Mouse (Mus musculus): ENCODE measurements around the gene Hist1h4c. TPM values are rescaled to one million over a fixed set of nuclear protein-coding genes. Genes with fewer than 3 reads are reported as not detected.
"Not testable (repeated sequence)": the region's sequence is repeated elsewhere in the genome, so short reads cannot be mapped to it uniquely, and the experiment has no call there.

Hist1h4c gene
- polyA plus RNA-seq, 1 experiment from 2014 or later = 5.8 TPM

- no peaks in the 10 kb centered on the region for H3K9me3 ChIP-seq
- peaks cover 24% of the 10 kb centered on the region for H3K4me1 ChIP-seq (replicated peaks)
- no peaks in the 10 kb centered on the region for H3K36me3 ChIP-seq
- H3K27me3 ChIP-seq = no peaks in the 10 kb centered on the region
- H3K27ac ChIP-seq = no peak overlapping the region
- no peak overlapping the region for H3K9ac ChIP-seq (replicated peaks)
- H3K4me3 ChIP-seq (replicated peaks) = no peak overlapping the region
- 88% methylated on average over 4 of the region's 4 CpGs for WGBS
- H3K4me2 ChIP-seq (replicated peaks) = no peak overlapping the region
- ATAC-seq = no peak
Measured at GRCm38 (mm10) chr13:23687181-23687580, 11.1 kb downstream of the Hist1h4c start.

- H3K4me2 ChIP-seq (replicated peaks) = peak overlapping the region; percentile 77
- H3K36me3 ChIP-seq = no peaks in the 10 kb centered on the region
- peak overlapping the region; percentile 69 for H3K9ac ChIP-seq (replicated peaks)
- H3K4me3 ChIP-seq (replicated peaks) = peak overlapping the region; percentile 51
- H3K27me3 ChIP-seq = no peaks in the 10 kb centered on the region
- H3K9me3 ChIP-seq = no peaks in the 10 kb centered on the region
- peaks cover 24% of the 10 kb centered on the region for H3K4me1 ChIP-seq (replicated peaks)
- no peak for ATAC-seq
- H3K27ac ChIP-seq = peak overlapping the region; percentile 96
- 43% methylated on average over 4 of the region's 4 CpGs for WGBS
Measured at GRCm38 (mm10) chr13:23685966-23686365, 12.3 kb downstream of the Hist1h4c start.

- no peaks in the 10 kb centered on the region for H3K36me3 ChIP-seq
- H3K4me3 ChIP-seq (replicated peaks) = peak overlapping the region; percentile 51
- WGBS = 8% methylated on average over 15 of the region's 15 CpGs
- H3K4me2 ChIP-seq (replicated peaks) = peak overlapping the region; percentile 77
- peak overlapping the region; percentile 69 for H3K9ac ChIP-seq (replicated peaks)
- no peaks in the 10 kb centered on the region for H3K9me3 ChIP-seq
- no peak for ATAC-seq
- peak overlapping the region; percentile 96 for H3K27ac ChIP-seq
- H3K27me3 ChIP-seq = no peaks in the 10 kb centered on the region
- H3K4me1 ChIP-seq (replicated peaks) = peaks cover 24% of the 10 kb centered on the region
Measured at GRCm38 (mm10) chr13:23685121-23685861, 13.0 kb downstream of the Hist1h4c start.

- H3K9me3 ChIP-seq, H3K36me3 ChIP-seq, H3K27me3 ChIP-seq: not testable (repeated sequence)
- ATAC-seq = peak; percentile 47; the same call in 1 of the 2 replicates
- Histone ChIP-seq H3K4me2 (replicated peaks) (peak overlapping the region; percentile 77), H3K9ac (replicated peaks) (peak overlapping the region; percentile 69), H3K4me1 (replicated peaks) (peaks cover 24% of the 10 kb centered on the region), H3K27ac (peak overlapping the region; percentile 96), H3K4me3 (replicated peaks) (peak overlapping the region; percentile 51)
- WGBS = 0% methylated on average over 19 of the region's 37 CpGs
Measured at GRCm38 (mm10) chr13:23684295-23684945, 13.8 kb downstream of the Hist1h4c start.

GRCm38 (mm10) chr13:23683755-23684281 is 14.4 kb downstream of the Hist1h4c start, which contains the start of the genes Hist1h2ac and Hist1h2bc:
Hist1h2ac (minus strand) TSS chr13:23683948.
Hist1h2bc (plus strand) TSS chr13:23684199.
- Histone ChIP-seq H3K4me3 (replicated peaks) (peak within 1 kb of the TSS; percentile 51), H3K27ac (peak within 1 kb of the TSS; percentile 96), H3K4me2 (replicated peaks) (peak within 1 kb of the TSS; percentile 77), H3K4me1 (replicated peaks) (peaks cover 24% of the 10 kb centered on the region), H3K27me3 (no peaks in the 10 kb centered on the region), H3K9me3 (no peaks in the 10 kb centered on the region), H3K9ac (replicated peaks) (peak within 1 kb of the TSS; percentile 69), H3K36me3 (no peaks in the 10 kb centered on the region)
- WGBS = under 1% methylated on average over 32 of the region's 32 CpGs
- ATAC-seq = peak; percentile 99

- 13% methylated on average over 12 of the region's 30 CpGs for WGBS
- peak overlapping the region; percentile 93 for H3K27ac ChIP-seq
Measured at GRCm38 (mm10) chr13:23682947-23683754, 15.1 kb downstream of the Hist1h4c start.

GRCm38 (mm10) chr13:23682623-23682946 is 15.7 kb downstream of the Hist1h4c start:
- no peak for ATAC-seq
- H3K9me3 ChIP-seq = no peaks in the 10 kb centered on the region
- H3K27me3 ChIP-seq = no peaks in the 10 kb centered on the region
- H3K4me2 ChIP-seq (replicated peaks) = peak overlapping the region; percentile 77
- H3K4me1 ChIP-seq (replicated peaks) = peaks cover 24% of the 10 kb centered on the region
- H3K9ac ChIP-seq (replicated peaks) = peak overlapping the region; percentile 62
- H3K36me3 ChIP-seq = no peaks in the 10 kb centered on the region
- peak overlapping the region; percentile 51 for H3K4me3 ChIP-seq (replicated peaks)
- H3K27ac ChIP-seq = peak overlapping the region; percentile 93; the same call in 1 of the 2 replicates
- WGBS = 65% methylated on average over 1 of the region's 1 CpGs

More at GRCm38 (mm10) chr13:23682947-23683754, 15.1 kb downstream of the Hist1h4c start:
- peaks cover 24% of the 10 kb centered on the region for H3K4me1 ChIP-seq (replicated peaks)
- H3K27me3 ChIP-seq, H3K36me3 ChIP-seq, H3K9me3 ChIP-seq: not testable (repeated sequence)
- H3K4me3 ChIP-seq (replicated peaks) = peak overlapping the region; percentile 51
- ATAC-seq = peak; percentile 66
- peak overlapping the region; percentile 64 for H3K9ac ChIP-seq (replicated peaks)
- peak overlapping the region; percentile 77 for H3K4me2 ChIP-seq (replicated peaks)

- ATAC-seq = no peak
- Histone ChIP-seq H3K9ac (replicated peaks) (no peak overlapping the region), H3K27me3 (no peaks in the 10 kb centered on the region), H3K9me3 (no peaks in the 10 kb centered on the region), H3K4me2 (replicated peaks) (0 out of 2 replicates have a peak overlapping the region, but pooled peaks have one; percentile 77), H3K4me3 (replicated peaks) (no peak overlapping the region), H3K4me1 (replicated peaks) (peaks cover 24% of the 10 kb centered on the region), H3K27ac (no peak overlapping the region), H3K36me3 (no peaks in the 10 kb centered on the region)
- 90% methylated on average over 6 of the region's 6 CpGs for WGBS
Measured at GRCm38 (mm10) chr13:23681990-23682582, 16.2 kb downstream of the Hist1h4c start.

- Histone ChIP-seq H3K9me3 (no peaks in the 10 kb centered on the region), H3K4me3 (replicated peaks) (no peak overlapping the region), H3K4me2 (replicated peaks) (no peak overlapping the region), H3K27ac (no peak overlapping the region), H3K4me1 (replicated peaks) (no peaks in the 10 kb centered on the region), H3K9ac (replicated peaks) (no peak overlapping the region), H3K36me3 (no peaks in the 10 kb centered on the region), H3K27me3 (no peaks in the 10 kb centered on the region)
- WGBS = 79% methylated on average over 3 of the region's 3 CpGs
- no peak for ATAC-seq
Measured at GRCm38 (mm10) chr13:23662536-23662935, 35.7 kb downstream of the Hist1h4c start.

GRCm38 (mm10) chr13:23659636-23660366 is 38.5 kb downstream of the Hist1h4c start:
- Histone ChIP-seq H3K4me1 (replicated peaks) (no peaks in the 10 kb centered on the region), H3K4me2 (replicated peaks) (no peak overlapping the region), H3K27ac (no peak overlapping the region), H3K27me3 (no peaks in the 10 kb centered on the region), H3K4me3 (replicated peaks) (no peak overlapping the region), H3K9me3 (no peaks in the 10 kb centered on the region), H3K9ac (replicated peaks) (no peak overlapping the region), H3K36me3 (no peaks in the 10 kb centered on the region)
- WGBS = 73% methylated on average over 6 of the region's 6 CpGs
- no peak for ATAC-seq
